Mouse (Mus musculus) lung, postnatal 0 days (tissue): ENCODE results near the gene 4931429L15Rik.

Experiments used
- CTCF ChIP-seq: IDR thresholded peaks from 2 replicates; pipeline ENCODE4 v1.5.1; 2016; ENCODE audit warnings: antibody characterized with exemption, mild to moderate bottlenecking
- EP300 ChIP-seq: IDR thresholded peaks from 2 replicates; pipeline ENCODE4 v1.6.1; 2016; ENCODE audit warnings: antibody characterized with exemption, mild to moderate bottlenecking, control low read depth

DNA sequence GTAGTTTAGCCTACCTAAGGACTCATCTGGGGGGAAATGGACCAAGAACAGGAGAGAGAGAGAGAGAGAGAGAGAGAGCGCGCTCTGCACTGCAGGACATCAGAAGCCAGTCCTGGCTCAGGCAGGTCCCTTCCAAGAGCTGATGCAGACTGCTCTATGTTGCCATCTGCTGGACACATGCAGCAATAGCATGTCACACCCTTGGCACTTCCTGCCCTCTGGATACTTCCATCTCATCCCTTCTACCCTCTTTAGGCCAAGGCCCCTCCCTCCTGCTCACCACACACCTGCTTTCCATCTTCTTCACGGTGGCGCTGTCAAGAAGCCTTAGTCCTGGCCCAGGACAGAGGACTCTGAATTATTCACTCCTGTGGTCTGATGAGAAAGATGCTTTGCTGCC lies 5.3 kb downstream of the 4931429L15Rik start:
- peak; percentile 97 for TF ChIP-seq CTCF
- no peak for TF ChIP-seq EP300
